Mouse (Mus musculus) testis, adult 2 months (tissue): Measurements from ENCODE around the gene Hist1h3d.
"Not testable (repeated sequence)": the region's sequence is repeated elsewhere in the genome, so short reads cannot be mapped to it uniquely, and the experiment has no call there.

Experiments used
- CTCF ChIP-seq: fragments of 200-500 bp; IDR thresholded peaks from 2 replicates; pipeline ENCODE4 v1.5.1; 2012; ENCODE audit warnings: low read depth, mild to moderate bottlenecking, inconsistent platforms, low read length, moderate library complexity; ENCODE audit not compliant: control insufficient read depth, insufficient read depth, insufficient replicate concordance
- POLR2A ChIP-seq: fragments of 200-500 bp; IDR thresholded peaks from 2 replicates; pipeline ENCODE4 v1.6.1; 2012; ENCODE audit warnings: low read depth, mild to moderate bottlenecking, inconsistent platforms, low read length, moderate library complexity; ENCODE audit not compliant: control insufficient read depth

DNA sequence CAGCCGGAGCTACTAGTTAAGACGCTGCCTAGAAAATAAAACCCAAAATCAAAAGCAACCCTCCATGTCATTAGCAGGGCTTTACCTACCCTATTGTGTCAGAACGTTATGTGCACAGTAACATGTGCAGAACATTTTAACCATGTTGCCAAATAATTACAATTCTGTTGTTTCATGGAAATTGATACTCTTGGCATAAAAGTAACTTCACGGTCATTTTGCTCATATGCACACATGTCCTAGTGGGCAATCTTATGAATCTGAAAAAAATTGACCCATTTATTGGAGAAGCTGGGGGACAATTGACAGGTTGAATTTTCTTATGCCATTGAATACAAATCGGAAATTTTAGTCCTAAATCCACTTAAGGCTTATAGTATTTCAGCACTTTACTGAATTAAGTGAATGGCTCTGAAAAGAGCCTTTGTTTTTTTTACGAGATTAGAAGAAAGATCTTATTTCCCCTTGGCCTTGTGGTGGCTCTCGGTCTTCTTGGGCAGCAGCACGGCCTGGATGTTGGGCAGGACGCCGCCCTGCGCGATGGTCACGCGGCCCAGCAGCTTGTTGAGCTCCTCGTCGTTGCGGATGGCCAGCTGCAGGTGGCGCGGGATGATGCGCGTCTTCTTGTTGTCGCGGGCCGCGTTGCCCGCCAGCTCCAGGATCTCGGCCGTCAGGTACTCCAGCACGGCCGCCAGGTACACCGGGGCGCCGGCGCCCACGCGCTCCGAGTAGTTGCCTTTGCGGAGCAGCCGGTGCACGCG is 5.1 kb upstream of the Hist1h3d start:
- not testable (repeated sequence) for TF ChIP-seq POLR2A, CTCF
